Mouse (Mus musculus): ENCODE results near the gene Stmn3.

The Stmn3 gene

DNA sequence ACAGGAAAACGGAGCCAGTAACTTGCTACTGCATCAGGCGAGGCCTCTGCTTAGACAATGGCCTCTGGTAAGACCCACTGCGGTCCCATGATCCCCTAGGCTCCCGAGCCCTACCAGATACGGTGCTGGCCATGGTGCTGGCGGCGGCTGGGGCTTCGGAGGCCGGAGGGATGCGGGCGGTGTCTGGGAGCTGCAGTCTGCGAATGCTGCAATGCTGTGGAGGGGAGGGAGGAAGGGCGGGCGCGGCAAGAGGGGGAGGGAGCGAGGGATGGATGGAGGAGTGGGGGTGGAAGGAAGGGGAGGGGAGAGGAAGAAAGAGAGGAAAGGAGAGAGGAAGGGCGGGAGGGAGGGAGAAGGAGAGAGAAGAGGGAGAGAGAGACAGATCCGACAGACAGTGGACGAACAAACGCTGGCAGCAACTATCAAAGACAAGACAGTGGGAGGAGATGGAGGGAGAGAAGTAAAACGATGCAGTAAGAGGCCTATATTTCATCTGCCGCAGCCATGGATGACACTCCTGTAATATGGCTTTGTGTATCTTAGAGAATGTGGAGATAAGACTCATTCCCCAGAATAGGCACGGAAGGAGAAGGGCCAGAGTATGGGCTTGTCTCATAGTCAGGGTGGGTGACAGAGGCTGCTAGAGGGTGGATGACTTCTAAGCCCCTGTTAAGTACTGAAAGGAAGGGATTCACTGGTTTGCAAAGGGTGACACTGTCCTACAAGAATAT is at the start of gene Stmn3:
TSS of gene Stmn3 (minus strand) at position 421 of the 731 bp plus-strand sequence.
- DNase-seq (ENCODE audit: low spot score): peak; percentile 83

DNA sequence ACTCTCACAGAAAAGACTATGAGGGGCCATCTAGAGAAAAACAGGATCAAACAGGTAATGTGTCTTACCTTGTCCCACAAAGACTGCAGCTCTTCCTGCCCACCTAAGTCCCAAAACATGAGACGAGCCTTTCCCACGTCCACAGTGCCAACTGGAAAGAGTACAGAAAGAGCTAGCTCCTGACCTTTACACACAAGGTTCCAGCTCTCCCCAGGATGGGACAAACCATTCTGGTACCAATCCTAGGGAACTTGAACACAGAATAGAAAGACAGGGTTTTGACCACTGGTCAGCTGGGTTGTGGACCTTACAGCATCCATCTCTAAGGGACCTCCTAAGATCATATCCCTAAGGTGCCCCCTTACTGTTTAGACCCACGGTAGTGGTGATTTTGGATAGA is 49.6 kb upstream of the Stmn3 start:
- DNase-seq (ENCODE audit: low spot score): no peak

DNA sequence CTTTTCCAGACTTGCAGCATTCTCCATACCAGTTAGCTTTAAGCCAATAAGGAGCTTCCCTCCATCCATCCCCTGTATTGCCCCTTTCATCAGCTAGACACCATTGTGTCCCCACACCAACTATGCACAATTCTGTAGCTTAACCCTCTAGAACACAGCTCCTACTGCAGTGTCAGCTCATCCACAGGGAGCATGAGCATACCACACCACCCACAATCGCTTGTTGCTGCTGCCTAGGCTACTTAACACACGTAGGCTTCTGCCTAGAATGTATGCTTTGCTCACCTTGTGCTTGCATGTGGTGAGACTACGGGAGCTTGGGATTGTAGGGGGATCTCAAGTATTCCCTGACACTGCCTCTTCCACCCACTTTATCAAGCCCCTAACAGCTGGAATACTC is 42.5 kb upstream of the Stmn3 start:
- no peak for DNase-seq (ENCODE audit: low spot score)

- DNase-seq (ENCODE audit: low spot score): peak; percentile 54
Observed at GRCm38 (mm10) chr2:181342766-181343165, 28.5 kb upstream of the Stmn3 start.

GRCm38 (mm10) chr2:181340426-181340825 is 26.1 kb upstream of the Stmn3 start:
- DNase-seq (ENCODE audit: low spot score): no peak

DNA sequence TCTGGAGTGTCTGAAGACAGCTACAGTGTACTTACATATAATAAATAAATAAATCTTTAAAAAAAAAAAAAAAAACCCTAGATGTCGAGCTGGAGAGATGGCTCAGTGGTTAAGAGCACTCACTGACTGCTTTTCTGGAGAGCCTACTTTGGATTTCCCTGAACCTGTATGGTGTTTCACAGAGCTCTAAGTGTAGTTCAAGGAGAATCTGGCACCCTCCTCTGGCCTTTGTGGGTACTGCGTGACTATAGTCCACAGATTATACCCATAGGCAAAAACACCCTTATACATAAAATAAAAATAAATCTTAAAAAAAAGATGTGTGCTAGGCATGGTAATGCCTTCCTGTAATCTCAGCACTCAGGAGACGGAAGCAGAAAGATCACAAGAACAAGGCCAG is 19.7 kb upstream of the Stmn3 start:
- DNase-seq (ENCODE audit: low spot score): peak; percentile 78

DNA sequence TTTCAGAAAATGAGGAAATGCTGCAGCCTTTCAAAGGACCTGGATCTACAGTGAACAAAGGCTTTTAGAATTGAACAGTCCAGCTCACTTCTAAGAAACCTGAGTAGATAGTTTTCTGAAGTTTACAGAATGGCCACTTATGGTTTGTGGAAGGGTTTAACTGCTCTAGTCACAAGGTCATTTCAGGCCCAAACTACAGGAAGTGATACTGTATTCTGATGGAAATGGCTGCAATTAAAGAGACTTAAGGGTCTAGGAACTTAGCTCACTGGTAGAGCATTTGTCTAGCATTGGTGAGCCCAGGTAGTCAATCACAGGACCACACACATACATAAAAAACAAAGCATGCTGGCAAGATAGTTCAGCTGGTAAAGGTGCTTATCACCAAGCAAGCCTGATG is 18.2 kb upstream of the Stmn3 start:
- no peak for DNase-seq (ENCODE audit: low spot score)

GRCm38 (mm10) chr2:181326098-181326497 is 11.8 kb upstream of the Stmn3 start:
- DNase-seq (ENCODE audit: low spot score): no peak

GRCm38 (mm10) chr2:181322136-181322535 is 7.8 kb upstream of the Stmn3 start:
- DNase-seq (ENCODE audit: low spot score): no peak

- no peak for DNase-seq (ENCODE audit: low spot score)
Observed at GRCm38 (mm10) chr2:181320103-181320499, 5.8 kb upstream of the Stmn3 start.

- peak; percentile 86 for DNase-seq (ENCODE audit: low spot score)
Observed at GRCm38 (mm10) chr2:181319248-181320102, 5.2 kb upstream of the Stmn3 start, which contains the start of gene Rtel1. Gene Rtel1 (plus strand): TSS chr2:181319739.

DNA sequence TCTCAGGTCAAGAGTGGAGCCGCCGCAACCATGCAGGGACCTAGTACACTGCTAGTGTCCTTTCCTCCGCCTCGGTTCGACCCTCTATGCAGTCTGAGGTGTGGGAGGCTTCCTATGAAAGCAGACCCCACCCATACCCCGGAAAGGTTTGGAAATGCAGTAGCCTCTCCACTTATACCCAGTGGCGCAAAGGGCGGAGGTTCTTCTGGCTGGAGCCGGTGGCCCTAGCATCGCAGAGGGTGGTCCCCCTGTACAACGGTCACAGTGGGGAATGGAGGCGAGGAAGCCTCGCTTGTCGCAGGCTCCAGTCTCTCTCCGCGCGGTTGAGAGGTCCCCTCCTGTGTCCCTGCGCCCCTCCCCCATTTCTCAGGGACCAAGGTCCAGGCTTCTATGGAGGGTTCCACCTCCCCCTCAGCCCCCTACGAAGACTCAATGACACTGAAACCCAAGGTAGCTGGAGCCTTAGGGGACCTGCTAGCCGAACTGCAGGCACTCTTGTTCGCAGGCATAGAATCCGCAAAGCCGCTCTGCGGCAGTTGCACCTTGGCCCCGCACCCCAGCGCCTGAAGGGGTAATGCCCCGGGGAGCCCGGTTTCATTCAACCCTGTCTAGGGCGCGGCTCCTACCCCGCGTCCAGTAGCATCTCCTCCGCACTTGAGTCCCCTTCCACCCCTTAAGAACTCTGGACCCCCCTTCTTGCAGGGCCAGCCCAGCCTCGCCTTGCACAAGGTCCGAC is 788 bp downstream of the Stmn3 start:
- DNase-seq (ENCODE audit: low spot score): no peak

DNA sequence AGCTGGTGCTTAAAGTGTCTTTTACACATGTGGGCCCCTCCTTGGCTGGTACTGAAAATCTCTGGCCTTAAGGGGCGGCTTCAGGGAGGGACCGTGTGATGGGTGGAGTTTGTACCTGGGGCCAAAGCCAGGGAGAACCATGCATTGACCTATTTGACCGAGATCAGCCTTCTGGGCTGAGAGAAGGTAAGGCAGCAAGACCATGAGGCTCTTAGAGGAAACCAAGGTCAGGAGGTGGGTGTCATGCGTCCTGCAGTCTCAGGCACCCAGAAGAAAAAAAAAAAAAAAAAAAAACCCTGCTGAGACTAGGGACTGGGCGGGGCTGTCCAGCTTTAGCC is 1.3 kb downstream of the Stmn3 start:
- DNase-seq (ENCODE audit: low spot score): no peak

DNA sequence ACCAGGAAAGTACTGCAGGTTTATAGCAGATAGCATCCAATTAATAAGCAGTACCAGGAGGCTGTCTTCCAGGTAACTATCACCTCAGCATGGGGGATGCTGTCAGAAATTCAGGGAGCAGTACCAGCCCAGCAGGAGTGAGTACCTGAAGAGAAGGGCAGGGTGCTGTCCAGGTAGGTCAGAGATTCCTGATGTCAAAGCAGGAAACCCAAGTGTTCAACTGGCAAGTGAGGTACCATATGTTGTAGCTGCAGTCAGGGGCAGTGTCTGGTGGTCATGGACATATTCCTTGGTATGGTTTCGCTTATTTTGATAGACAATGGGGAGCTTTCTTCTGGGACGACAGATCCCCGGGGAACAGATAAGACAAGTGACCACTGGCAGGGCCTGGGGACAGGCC is 1.9 kb downstream of the Stmn3 start:
- DNase-seq (ENCODE audit: low spot score): no peak

DNA sequence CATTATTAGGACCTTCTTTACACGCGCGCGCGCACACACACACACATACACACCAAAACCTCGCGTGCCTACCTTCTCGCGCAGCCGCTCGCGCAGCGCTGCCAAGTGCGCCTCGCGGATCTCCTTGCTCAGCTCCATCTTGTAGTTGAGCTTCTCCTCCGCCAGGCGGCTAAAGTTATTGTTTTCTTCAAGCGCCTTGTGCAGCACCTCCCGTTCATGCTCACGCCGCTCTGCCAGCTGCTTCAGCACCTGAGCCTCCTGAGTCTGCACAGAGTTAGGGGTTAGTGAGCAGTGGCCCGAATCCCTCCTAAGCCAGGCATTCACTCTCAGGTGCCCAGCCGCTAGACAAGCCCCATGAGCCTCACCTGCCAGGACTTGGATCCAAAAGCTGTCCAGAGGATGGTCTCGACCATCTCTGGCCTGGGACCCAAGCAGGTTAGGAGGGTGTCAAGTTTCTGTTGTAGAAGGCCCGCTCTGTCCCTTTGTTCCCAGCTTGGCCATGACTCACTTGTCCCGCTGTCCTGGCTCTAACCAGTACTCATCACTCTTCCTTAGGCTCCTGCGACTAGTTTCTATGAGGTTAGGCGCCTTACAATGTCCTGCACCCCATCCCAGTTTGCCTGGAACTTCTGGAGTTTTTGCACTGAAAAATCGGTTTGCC is 7.0 kb downstream of the Stmn3 start:
- DNase-seq (ENCODE audit: low spot score): peak; percentile 68

GRCm38 (mm10) chr2:181304944-181305343 is 9.4 kb downstream of the Stmn3 start:
- no peak for DNase-seq (ENCODE audit: low spot score)

DNA sequence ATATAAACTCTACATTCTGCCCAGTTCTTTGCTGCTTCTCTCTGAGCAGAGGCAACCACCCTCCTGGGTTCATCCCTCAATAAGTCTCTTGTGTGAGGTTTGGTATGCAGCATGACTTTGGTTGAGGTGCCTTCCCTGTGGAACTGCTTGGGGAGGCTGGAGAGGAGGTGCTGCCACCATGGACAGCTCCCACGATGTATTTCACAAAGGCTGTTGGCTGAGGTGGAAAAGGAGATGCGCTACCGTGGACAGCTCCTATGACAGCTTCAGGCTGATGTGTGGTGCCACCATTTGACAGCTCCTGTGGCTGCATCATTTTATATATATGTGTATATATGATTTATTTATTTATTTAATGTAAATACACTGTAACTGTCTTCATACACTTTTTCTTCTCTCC is 12.3 kb downstream of the Stmn3 start:
- DNase-seq (ENCODE audit: low spot score): peak; percentile 67

GRCm38 (mm10) chr2:181290937-181291336 is 23.4 kb downstream of the Stmn3 start:
- DNase-seq (ENCODE audit: low spot score): no peak

GRCm38 (mm10) chr2:181288691-181289090 is 25.6 kb downstream of the Stmn3 start:
- DNase-seq (ENCODE audit: low spot score): no peak

GRCm38 (mm10) chr2:181287958-181288350 is 26.3 kb downstream of the Stmn3 start, which contains the start of gene Gmeb2:
Gene Gmeb2 (minus strand): TSS chr2:181288035.
- DNase-seq (ENCODE audit: low spot score): peak; percentile 92

DNA sequence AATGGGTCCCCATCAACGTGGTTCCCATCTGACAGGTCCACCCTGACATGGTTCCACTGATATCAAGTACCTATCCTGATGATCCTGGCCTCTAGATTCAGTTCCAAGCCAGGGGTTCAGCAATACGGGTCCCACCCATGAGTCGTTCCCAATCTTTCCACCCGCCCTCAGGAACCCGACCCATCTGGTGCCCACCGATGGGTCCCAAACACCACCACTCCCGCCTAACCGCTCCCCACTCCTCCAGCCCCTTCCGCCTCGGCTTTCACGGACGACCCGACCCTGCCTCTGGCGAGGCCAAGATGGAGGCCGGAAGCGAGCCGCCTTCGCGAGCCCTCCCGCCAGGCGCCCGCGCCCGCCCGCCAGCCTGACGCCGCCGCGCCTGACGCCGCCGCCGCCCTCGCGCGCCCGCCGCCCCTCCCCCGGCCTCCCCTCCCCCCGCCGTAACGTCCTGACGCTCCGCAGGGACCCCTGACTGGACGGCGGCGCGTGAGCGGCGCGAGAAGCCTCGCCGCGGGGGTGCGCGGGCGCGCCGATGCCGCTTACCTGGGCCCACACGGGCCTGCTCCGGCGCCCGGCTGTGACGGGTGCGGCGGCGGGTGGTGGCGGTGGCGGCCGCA is 26.9 kb downstream of the Stmn3 start:
- DNase-seq (ENCODE audit: low spot score): peak; percentile 88

All from testis, postnatal 10 days (tissue).